Mouse (Mus musculus) c-Kit-negative CD71-positive TER-119-positive erythroid progenitor cells, embryonic 14.5 days (primary cell): ENCODE measurements at regions not wholly inside any gene's neighbourhood (a gene's known extent, or its start where the extent isn't known, plus 50 kb on each side); places are given as distances from the start of the nearest gene placed in this dataset.

ENCODE experiments used
- DNase-seq: peaks from one replicate; pipeline ENCODE4 v3.0.0-alpha.2; 2013; ENCODE audit warnings: low read depth, low spot score

DNA sequence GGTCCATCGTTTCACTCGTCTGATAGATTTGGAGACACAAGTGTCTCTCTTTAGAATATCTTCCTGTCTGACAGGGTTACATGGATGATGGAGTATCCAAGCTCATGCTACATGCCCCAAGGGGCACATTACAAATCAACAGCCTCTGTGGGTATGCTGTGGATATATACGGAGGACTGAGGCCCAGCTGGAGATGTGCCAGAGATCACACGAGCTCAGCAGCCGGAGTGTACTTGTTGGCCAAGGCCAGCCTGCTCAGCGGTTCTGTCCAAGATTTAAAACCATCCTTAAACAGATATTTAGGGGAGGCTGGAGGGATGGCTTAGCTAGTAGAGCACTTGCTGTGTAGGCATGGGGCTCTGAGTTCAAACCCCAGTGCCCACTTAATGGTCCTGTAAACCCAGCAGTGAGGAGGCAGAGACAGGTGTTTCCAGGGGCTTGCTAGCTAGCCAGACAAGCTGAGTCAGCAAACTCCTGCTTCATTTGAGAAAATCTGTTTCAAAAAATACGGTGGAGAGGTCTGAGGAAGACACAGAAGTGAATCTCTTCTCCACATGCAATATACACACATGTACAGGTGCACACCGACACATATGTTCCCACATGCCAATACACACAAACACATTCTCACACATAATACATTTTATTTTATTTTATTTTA is 85.6 kb upstream of the Aldh1b1 start:
- DNase-seq: no peak

DNA sequence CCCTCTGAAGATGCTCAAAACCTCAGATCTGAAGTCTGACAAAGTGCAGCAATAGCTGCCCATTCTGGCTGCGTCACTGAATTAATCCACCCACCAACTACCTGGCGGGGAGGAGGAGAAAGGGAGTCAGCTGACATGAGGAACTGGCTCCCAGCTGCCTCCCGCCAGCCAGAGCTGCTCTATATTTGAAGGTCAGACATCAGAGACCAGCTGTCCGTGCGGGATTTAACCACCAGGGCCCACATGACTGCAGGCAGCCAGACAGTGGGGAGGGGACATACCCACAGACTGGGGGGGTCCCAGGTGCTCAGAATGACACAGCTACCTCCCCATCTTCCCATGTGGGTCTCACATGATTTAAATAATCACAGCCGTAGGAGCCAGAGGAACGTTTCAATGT is 94.8 kb upstream of the Aldh1b1 start:
- no peak for DNase-seq

DNA sequence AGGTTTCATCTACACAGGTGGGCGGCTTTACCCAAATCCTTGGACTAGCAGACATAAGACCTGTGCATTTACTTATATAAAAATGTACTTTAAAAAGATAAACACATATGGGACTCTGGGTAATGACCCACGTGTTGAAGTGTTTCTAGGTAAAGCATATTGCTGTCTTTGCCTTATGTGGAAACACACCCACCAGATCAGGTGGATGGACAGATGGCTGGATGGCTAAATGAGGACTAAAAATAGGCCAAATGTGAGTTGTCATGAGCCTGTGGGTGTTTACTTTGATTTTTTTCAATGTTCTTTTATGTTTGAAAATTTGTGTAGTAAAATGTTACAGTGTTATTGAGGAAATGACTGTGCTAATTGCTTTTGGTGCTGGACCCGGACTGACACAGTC is 99.2 kb upstream of the Aldh1b1 start:
- no peak for DNase-seq

DNA sequence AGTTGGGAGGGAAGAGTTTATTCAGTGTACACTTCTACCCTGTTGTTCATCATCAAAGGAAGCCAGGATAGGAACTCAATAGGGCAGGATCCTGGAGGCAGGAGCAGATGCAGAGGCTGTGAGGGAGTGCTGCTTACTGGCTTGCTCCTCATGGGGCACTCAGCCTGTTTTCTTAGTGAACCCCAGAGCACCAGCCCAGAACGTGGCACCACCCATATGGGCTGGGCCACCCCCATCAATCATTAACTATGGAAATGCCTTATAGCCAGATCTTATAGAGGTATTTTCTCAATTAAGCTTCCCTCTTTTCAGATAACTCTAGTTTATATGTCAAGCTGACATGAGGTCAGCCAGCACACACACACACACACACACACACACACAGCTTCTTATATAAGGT is 103.6 kb upstream of the Aldh1b1 start:
- no peak for DNase-seq

DNA sequence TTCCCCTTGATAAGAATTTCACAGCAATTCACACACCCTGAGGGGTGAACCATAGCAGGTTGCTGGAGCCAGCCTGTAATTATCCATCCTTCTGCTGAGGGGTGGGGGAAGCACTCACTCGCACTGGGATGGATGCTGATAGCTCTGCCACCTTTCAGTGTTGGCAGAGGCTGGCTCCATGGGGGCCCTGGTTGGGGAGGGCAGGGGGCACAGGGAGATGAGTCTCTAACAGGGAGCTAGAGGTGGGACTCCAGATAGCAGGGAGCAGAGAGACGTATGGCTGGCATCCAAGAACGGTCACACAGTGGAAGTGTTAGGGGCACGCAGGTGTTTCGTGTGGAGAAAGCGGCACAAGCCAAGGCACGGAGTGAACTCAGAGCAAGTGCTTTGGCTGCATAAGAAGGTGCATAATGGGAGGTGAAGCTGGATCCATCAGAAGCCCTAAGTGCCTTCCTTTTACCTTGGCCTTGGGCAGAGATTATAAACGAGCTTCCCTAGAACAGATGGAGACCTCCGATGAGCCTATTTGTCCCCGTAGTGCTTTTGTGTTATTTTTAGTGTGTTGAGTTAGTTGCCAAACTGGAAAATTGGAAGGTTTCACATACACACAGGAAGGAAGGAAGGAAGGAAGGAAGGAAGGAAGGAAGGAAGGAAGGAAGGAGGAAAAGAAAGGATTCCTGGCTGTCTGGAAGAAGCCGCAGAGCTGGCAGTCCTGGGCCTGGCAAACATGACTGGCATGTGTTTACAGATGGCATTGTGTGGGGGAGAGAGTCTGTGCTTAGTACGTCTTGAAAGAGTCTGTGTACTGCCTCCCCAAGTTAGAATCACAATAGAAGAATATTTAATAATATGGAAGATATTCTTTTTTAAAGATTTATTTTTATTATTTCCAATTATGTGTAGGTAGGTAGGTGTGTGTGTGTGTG is 108.6 kb upstream of the Aldh1b1 start:
- no peak for DNase-seq

DNA sequence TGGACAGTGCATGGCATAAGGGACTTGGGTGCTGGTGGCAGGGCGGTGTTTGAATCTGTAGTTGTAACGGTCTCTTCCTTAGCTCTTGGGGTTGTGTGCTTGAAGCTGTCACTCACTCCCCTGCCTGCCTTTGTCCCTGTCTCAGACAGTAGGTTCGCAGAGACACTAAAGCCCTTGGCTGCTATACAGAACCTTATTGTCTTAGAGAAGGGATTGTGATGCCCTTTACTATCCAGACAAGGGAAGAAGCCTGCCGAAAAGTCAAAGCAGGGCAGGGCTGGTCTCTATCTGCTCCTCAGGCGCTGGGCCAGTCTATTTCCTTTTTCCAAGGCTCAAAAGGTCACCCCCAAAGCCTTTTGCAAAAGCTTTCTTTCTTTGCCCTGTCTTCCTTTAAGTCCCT is 109.2 kb upstream of the Aldh1b1 start:
- no peak for DNase-seq

DNA sequence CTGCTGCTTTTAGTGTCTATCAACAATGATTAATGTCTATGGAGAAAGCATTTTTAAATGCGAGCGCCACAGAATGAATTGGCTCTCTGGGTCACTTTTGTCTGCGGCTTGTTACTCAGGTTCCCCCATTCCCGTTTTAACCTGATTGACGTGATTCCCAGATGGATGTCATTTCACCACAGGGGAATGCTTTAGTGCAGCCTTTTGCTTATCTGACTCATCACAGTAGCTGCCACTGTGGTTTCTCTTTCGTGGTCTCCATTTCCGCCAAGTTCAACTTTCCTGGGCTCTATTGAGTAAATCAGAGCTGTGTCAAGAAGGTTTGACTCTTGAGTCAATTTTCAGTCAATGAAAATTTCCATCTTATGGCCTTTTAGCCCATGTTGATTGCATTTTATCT is 110.6 kb upstream of the Aldh1b1 start:
- no peak for DNase-seq

DNA sequence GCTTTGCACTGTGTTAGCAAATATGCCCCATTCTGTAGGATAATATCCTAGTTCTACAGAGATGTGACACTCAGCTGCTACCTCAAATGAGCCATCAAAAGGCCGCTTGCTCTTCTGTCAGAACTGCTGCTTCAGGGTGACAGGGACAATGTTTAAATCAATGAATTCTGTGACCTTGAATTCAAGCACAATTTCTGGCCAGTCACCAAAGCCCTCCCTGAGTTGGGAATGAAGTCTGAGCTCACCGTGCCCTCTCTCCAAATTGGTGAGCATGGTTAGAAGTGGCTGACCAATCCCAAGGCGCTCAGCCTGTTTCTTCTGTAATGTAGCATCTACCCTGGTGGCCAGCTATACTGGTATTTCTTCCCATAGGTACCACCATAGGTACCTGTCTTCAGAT is 113.8 kb upstream of the Aldh1b1 start:
- DNase-seq: no peak

DNA sequence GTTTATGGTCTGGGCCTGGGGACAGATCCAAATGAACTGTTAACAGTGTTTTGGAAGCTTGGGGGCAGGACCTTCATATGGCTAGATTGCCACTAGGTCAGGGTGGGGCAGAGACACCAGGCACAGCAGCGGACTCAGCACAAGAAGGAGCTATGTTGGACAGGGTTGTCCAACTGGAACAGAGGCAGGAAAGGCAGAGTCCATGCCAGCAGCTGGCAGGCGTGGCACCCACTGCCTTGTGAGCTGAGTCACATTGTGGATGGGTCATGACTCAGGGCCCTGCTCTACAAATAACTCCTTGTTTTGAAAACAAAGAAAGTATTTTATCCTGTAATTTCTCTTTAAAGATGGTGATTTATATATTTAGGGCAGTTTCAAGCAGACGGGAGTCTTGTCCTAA is 115.6 kb upstream of the Aldh1b1 start:
- DNase-seq: no peak

DNA sequence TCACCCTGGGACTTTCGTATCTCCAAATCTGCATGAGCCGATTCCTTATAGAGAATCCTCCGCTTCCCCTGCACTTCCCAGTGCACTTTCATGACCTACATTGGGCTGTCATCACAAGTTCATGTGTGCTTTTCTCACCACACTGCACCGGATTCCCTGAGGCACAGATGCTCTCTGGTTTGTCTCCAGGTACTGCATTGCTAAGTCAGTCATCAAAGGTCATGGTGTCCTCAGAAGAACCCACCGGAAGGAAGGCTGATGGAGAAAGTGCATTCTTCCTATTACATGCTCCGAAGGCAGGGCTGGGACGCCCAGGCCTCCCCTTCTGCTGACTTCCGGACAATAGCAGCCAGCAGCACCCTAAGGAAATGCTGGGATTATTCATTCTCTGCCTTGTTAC is 116.1 kb upstream of the Aldh1b1 start:
- DNase-seq: no peak

DNA sequence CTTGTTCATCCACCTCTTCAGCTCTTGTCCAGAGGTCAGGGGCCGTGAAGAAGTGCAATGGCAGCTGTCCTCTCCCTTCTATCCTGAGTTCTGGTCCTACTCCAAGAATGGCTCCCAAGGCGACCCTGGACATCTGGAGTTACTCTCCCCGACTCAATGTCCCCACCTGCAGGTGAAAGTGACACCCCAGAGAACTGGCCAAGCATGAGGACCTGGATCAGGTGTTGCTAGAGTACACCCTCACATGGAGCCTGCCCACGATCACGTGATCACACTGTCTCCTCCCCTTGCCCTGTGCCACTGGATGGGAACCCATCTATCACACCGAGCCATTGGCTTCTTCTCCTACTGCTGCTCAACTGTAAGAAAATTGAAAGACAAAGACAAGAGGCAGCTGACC is 122.7 kb upstream of the Aldh1b1 start:
- DNase-seq: no peak

DNA sequence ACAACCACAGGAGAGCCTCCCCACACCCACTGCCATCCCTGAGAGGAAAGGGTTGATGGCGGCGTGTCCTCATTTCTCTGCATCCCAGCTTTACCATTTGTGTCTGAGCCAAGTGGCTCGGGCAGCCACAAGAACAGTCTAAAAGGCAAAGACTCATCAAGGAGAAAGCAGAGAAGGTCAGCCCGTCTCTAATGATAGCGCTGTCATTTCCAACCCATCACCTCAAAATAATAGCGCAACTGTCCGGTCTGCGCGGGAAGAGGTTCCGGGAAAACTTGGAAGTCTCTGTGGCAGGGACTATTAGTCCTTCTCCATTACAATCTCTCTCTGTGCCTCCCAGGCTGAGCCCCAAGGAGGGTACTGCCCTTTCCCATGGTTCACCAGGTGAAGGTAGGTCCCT is 124.5 kb upstream of the Aldh1b1 start:
- no peak for DNase-seq

DNA sequence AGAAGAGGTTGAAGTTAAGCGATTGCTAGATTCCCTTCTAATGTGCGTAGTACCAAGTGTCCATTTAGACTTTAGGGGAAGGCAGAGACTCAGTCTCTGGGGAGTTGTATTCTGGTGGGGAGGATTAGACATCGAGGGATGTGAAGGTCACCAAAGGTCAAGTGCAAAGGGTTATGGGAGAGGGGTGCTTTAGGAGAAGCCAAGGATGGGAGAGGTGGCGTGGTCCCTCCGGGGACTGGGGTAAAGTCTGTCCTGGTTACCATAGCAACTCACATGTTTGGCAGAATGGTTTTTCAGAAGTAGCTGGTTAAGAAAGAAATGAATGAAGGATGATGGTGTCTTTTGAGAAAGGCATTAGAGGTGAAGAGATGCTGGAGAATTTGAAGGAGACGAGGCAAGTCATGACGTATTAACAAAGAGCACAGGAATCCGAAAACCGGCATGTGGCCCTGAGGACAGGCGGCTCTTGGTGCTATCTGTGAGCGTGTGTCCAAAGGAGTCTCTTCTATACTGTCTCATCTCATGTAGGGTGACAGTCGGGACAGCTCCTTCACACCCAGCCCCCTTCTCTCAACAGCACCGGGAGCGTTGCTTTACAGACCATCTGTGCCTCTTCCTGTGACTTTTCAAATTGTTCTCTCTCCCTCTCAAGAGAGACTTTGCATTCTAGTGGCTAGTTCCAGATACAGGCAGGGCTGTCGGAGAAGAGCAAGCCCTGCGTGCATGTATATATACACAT is 125.6 kb upstream of the Aldh1b1 start:
- no peak for DNase-seq

DNA sequence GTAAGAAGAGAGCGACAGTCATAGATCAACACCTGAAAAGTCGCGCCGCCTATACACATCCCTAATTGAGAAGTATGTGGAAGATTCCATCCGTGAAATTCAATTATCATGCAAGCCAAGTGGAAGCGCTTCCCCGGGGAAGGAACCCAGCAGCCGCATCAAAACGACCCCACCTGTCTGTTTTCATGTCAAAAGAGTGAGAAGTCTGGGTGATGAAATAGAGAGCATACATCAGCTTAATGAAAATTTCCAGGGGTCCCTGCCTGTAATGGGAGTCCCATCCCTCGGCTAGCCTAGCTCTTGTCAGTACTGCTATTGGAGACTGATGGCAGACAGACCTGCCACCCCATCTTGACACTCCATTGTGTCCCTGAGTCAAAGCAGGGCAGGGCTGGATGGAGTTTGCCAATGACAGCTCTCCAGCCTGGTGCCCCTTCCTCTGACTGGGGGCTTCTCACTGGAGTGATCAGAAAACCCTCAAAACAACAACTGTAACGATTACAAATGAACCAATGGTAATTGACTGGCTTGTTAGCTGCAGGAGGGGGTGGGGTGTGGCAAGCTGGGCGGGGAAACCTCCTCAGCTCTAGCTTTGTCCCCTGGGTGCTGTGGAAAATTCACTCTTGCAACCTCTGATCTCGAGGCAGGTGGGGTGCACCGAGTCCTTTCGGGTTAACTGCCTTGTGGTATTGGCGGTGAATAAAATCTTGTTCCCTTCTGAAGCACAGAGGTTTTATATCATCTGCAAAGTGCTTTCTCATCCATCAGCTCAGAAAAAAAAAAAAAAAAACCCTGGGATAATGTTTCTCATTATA is 126.4 kb upstream of the Aldh1b1 start:
- no peak for DNase-seq

DNA sequence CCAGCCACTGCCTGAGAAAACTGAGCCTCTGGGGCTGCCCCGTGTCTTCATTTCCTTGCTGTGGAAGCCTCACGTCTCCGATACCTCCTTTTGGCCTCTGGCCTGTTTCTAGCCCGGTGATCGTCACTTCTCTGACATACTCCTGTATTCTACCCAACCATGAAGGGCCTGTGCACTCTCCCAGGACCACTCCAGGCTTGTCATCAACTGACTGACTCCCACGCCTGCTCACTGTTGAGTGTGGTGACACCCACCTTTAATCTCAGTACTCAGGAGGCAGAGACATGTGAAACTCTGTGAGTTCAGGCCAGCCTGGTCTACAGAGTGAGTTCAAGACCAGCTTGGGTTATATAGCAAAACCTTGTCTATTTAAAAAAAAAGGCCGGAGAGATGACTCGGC is 132.1 kb upstream of the Shb start:
- DNase-seq: no peak

DNA sequence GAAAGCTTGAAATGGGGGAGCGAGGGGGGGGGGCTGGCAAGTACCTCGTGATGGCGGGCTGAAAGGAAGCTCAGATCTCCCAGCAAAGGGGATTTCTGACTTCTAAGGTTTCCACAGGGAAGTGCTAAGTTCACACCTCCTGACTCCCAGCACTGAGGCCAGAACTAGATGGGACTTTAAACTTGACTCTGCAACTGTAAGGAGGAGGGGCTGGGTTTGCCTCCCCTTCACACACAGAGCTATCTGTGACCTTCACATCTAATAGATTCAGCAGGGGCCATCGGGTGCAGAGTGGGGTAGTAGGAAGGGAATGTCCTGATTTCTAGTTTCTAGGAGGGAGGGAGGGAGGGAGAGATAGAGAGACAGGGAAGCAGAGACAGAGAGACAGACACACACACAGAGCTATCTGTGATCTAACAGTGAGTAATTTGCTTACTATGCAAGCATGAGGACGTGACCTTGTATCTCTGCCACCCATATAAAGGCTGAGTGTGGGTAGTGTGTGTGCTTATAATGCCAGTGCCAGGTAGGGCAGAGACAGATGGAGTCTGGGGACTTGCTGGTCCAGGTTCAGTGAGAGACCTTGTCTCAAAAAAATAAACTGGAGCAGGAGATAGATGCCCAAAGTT is 125.2 kb upstream of the Shb start:
- DNase-seq: no peak

DNA sequence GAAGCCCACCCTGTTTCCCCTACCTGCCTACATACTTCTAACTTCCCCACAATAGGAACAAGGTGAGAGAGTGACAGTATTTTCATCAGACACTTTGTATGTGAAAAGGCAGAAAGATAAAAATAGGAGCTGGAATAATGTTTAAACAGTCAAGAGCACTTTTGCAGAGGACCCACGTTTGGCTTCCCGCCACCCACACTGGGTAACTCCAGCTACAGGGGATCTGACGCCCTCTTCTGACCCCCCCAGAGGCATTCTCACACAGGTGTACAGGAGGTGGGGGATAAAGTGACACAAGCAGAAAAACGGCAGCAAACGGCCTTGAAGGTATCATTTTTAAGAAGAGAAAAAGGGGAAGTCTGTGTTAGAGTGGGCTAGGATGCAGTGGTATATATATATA is 123.5 kb upstream of the Shb start:
- DNase-seq: no peak

DNA sequence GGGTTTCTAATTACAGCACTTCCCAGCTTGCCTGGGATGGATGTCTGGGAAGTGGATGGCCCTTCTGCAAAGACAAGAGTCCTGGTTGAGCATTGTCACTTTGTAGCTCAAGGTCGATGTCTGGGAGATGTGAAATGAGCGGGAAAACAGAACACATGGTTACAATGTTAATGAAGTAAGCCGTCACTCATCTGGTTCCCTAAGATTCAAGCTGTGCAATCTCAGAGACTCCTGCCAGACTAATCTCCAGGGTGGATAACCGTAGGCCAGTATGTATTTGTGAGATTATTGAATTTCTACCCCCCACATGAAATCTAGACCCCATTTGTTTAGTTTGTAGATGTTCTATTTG is 122.5 kb upstream of the Shb start:
- DNase-seq: no peak

DNA sequence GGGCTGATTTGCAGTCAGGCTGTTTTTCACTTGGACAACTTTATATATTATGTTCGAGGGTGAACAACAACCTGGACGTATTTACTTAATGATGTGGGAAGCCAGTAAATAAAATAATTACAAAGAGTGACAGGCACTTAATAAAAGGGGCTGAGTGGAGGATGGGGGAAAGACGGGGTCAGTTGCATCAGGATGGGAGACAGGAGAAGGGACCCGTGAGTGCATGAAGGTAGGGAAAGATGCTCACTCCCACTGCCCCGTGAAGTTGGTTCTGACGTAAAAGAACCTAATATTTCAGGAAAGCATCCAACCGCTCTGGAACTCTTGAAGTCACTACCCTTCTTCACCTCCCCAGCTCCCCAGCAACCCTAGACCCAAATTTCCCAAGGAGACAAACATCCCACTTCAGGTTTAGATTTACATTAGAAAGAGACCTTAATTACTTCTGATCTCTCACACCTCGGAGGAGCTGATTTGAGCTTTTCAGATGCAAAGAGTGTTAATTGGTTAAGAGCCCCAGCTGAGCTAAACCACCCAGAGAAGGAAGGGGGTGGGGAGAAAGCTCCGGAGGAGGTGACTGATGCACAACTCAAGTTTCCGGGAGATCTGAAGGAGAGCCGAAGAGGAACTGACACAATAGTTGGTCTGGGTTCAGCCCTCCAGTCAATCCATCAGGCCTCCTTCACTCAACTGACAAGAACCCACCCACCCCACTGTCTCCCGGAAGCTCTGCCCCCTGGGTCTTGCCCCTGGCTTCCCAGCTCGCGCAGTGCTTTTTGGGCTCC is 121.9 kb upstream of the Shb start:
- DNase-seq: no peak

DNA sequence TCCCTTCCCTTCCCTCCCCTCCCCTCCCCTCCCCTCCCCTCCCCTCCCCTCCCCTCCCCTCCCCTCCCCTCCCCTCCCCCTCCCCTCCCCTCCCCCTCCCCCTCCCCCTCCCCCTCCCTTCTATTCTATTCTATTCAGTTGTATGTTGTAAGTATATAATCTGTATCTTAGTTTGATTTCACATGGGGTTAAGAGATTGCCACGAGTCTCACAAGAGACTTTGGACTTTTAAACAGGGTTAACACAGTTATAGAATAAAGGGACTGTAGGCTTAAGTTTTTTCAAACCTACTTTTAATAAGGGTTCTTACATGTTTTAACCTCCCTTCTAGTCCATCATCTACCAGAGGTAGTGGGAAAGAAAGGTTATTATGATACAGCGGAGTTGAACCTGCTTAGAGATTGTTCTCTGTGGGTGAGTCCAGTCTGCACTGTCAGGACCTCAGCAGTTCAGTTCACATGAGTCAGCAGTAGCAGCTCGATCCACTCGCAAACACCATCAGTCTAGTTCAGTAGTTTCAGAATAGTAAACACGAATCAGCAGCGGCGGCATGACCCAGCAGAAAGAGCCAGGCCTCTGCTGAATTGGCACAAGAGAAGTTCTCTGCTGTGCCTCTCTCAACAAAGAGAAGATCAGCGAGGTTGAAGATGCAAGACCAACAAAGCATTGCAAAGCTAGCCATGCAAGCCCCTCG is 116.8 kb upstream of the Shb start:
- no peak for DNase-seq
